15 mouse cellular contexts compared by ENCODE assay signal in the genomic region with DNA sequence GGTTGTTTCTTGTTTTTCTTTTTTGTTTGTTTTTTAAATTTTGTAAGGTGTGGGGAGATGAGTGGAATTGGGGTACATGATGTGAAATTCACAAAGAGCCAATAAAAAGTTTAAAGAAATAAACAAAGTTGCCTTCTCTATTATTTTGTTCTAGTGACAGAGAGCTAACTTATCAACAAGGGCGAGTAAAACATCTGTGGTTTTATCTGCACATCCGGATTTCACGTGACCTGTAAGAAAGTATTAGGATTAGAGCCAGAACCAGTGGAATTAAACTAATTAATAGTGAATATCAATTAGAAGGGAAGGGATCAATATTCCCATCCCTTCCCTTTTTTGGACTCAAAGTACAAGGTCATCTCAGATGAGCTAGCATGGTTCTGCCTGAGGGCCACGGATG.
"Had no signal": no experiment of that assay in that cellular context is flagged by ENCODE, and none has a peak within 500 bp of the region (broad histone marks: within the 10 kb centered on the region; RNA-seq: fewer than 3 reads in every experiment).

No protein-coding gene starts in this region.

- H3K36me3 ChIP-seq: midbrain, embryonic 13.5 days; midbrain, embryonic 15.5 days; neural tube, embryonic 12.5 days; stomach, embryonic 15.5 days had no signal

- H3K4me3 ChIP-seq: megakaryocyte, embryonic 14.5 days; midbrain, embryonic 13.5 days; midbrain, embryonic 15.5 days; neural tube, embryonic 12.5 days; stomach, embryonic 15.5 days had no signal

- ATAC-seq: midbrain, embryonic 13.5 days; midbrain, embryonic 15.5 days had no signal

- H3K27ac ChIP-seq: midbrain, embryonic 13.5 days; midbrain, embryonic 15.5 days; neural tube, embryonic 12.5 days; stomach, embryonic 15.5 days; stomach, postnatal 0 days had no signal

- H3K27me3 ChIP-seq: midbrain, embryonic 13.5 days; midbrain, embryonic 15.5 days; neural tube, embryonic 12.5 days; stomach, embryonic 15.5 days had no signal

- H3K9me3 ChIP-seq: megakaryocyte, embryonic 14.5 days; midbrain, embryonic 13.5 days; midbrain, embryonic 15.5 days; neural tube, embryonic 12.5 days; stomach, embryonic 15.5 days had no signal

- H3K4me2 ChIP-seq: lung, embryonic 14.5 days; midbrain, embryonic 11.5 days; midbrain, embryonic 13.5 days; midbrain, embryonic 15.5 days; neural tube, embryonic 12.5 days; stomach, embryonic 15.5 days had no signal

- H3K4me1 ChIP-seq: neural tube, embryonic 12.5 days had no signal

- DNase-seq: lung, adult 18-20 months; lung, embryonic 14.5 days; lung, postnatal 10 days; lung, postnatal 4 days; right cerebral cortex, postnatal 14 days; thymus, adult 2 months; thymus, postnatal 25 days; thymus, postnatal 4 days had no signal

- H3K9ac ChIP-seq: lung, embryonic 14.5 days; midbrain, embryonic 13.5 days; midbrain, embryonic 15.5 days; neural tube, embryonic 12.5 days; stomach, embryonic 15.5 days had no signal
